Mouse (Mus musculus) embryonic facial prominence, embryonic 10.5 days (tissue): ENCODE measurements at regions not wholly inside any gene's neighbourhood (a gene's known extent, or its start where the extent isn't known, plus 50 kb on each side); places are given as distances from the start of the nearest gene placed in this dataset.
"Not testable (repeated sequence)": the region's sequence is repeated elsewhere in the genome, so short reads cannot be mapped to it uniquely, and the experiment has no call there.

Source experiments
- DNase-seq: peaks from one replicate; pipeline ENCODE4 v3.0.0-alpha.2; 2017; ENCODE audit warnings: low spot score
- H3K27ac ChIP-seq: fragments of 300-500 bp; sonication (generic); replicated peaks from 2 replicates; pipeline ENCODE4 v1.5.1; 2016; ENCODE audit warnings: mild to moderate bottlenecking
- H3K27me3 ChIP-seq: fragments of 300-500 bp; sonication (generic); replicated peaks from 2 replicates; pipeline ENCODE4 v1.6.1; 2016; ENCODE audit warnings: low read depth, mild to moderate bottlenecking; ENCODE audit not compliant: poor library complexity, severe bottlenecking
- H3K36me3 ChIP-seq: fragments of 300-500 bp; sonication (generic); replicated peaks from 2 replicates; pipeline ENCODE4 v1.6.1; 2016; ENCODE audit warnings: mild to moderate bottlenecking, moderate library complexity
- H3K4me1 ChIP-seq: fragments of 300-500 bp; sonication (generic); 2 replicates; pipeline ENCODE4 v1.6.1; 2016
- H3K4me3 ChIP-seq: fragments of 300-500 bp; sonication (generic); 2 replicates; pipeline ENCODE4 v1.5.1; 2016; ENCODE audit warnings: mild to moderate bottlenecking, moderate library complexity
- H3K9me3 ChIP-seq: fragments of 300-500 bp; sonication (generic); 2 replicates; pipeline ENCODE4 v1.6.1; 2016; ENCODE audit warnings: mild to moderate bottlenecking
- WGBS: fragments of 180-500 bp; shearing (Covaris S2); methylation state at CpG from one replicate; pipeline ENCODE4 v1.1.7; 2016; 5-methylcytosine and 5-hydroxymethylcytosine counted together

- no peak for DNase-seq
- no peaks in the 10 kb centered on the region for H3K36me3 ChIP-seq
- H3K27ac ChIP-seq = no peak overlapping the region
- peaks cover 59% of the 10 kb centered on the region for H3K4me1 ChIP-seq
- 42% methylated on average over 4 of the region's 4 CpGs for WGBS
- H3K27me3 ChIP-seq = peaks cover 13% of the 10 kb centered on the region
- no peak overlapping the region for H3K4me3 ChIP-seq
- no peaks in the 10 kb centered on the region for H3K9me3 ChIP-seq
These were observed 133.0 kb downstream of the Katnal1 start for GRCm38 (mm10) chr5:148796072-148796471.

GRCm38 (mm10) chr5:148794465-148794864, 134.7 kb downstream of the Katnal1 start:
- H3K36me3 ChIP-seq = no peaks in the 10 kb centered on the region
- no peaks in the 10 kb centered on the region for H3K9me3 ChIP-seq
- no peak overlapping the region for H3K4me3 ChIP-seq
- no peak overlapping the region for H3K27ac ChIP-seq
- H3K4me1 ChIP-seq = peaks cover 67% of the 10 kb centered on the region
- DNase-seq = peak; percentile 81
- 39% methylated on average over 15 of the region's 15 CpGs for WGBS
- H3K27me3 ChIP-seq = peaks cover 16% of the 10 kb centered on the region

GRCm38 (mm10) chr5:148792736-148793440, 136.2 kb downstream of the Katnal1 start:
- Histone ChIP-seq H3K27me3 (peaks cover 14% of the 10 kb centered on the region), H3K4me3 (0 out of 2 replicates have a peak overlapping the region, but pooled peaks have one; percentile 8), H3K27ac (no peak overlapping the region), H3K36me3 (no peaks in the 10 kb centered on the region), H3K9me3 (no peaks in the 10 kb centered on the region), H3K4me1 (peaks cover 69% of the 10 kb centered on the region)
- peak; percentile 87 for DNase-seq
- whole genome bisulfite sequencing = 13% methylated on average over 14 of the region's 14 CpGs

GRCm38 (mm10) chr5:148791651-148792050, 137.5 kb downstream of the Katnal1 start:
- H3K4me3 ChIP-seq = no peak overlapping the region
- DNase-seq = no peak
- H3K27ac ChIP-seq = no peak overlapping the region
- no peaks in the 10 kb centered on the region for H3K9me3 ChIP-seq
- no peaks in the 10 kb centered on the region for H3K36me3 ChIP-seq
- peaks cover 10% of the 10 kb centered on the region for H3K27me3 ChIP-seq
- H3K4me1 ChIP-seq = peaks cover 65% of the 10 kb centered on the region
- 79% methylated on average over 6 of the region's 6 CpGs for WGBS

- not testable (repeated sequence) for H3K4me3 ChIP-seq, H3K27ac ChIP-seq, H3K36me3 ChIP-seq, H3K27me3 ChIP-seq, H3K9me3 ChIP-seq, DNase-seq
- WGBS = 82% methylated on average over 6 of the region's 6 CpGs
- peaks cover 54% of the 10 kb centered on the region for H3K4me1 ChIP-seq
These were observed 138.8 kb downstream of the Katnal1 start for GRCm38 (mm10) chr5:148790343-148790742.

- no peaks in the 10 kb centered on the region for H3K9me3 ChIP-seq
- peaks cover 10% of the 10 kb centered on the region for H3K27me3 ChIP-seq
- peaks cover 54% of the 10 kb centered on the region for H3K4me1 ChIP-seq
- H3K27ac ChIP-seq = peak overlapping the region; percentile 27; the same call in 1 of the 2 replicates
- no peak for DNase-seq
- WGBS = 76% methylated on average over 5 of the region's 5 CpGs
- H3K4me3 ChIP-seq = no peak overlapping the region
- H3K36me3 ChIP-seq = no peaks in the 10 kb centered on the region
These were observed 139.3 kb downstream of the Katnal1 start for GRCm38 (mm10) chr5:148789823-148790222.

GRCm38 (mm10) chr5:148789147-148789566, 140.0 kb downstream of the Katnal1 start:
- peak overlapping the region; percentile 27 for H3K27ac ChIP-seq
- no peak overlapping the region for H3K4me3 ChIP-seq
- no peaks in the 10 kb centered on the region for H3K36me3 ChIP-seq
- H3K27me3 ChIP-seq = peaks cover 10% of the 10 kb centered on the region
- H3K9me3 ChIP-seq = no peaks in the 10 kb centered on the region
- WGBS = 32% methylated on average over 6 of the region's 6 CpGs
- peaks cover 49% of the 10 kb centered on the region for H3K4me1 ChIP-seq
- DNase-seq = peak; percentile 74

DNA sequence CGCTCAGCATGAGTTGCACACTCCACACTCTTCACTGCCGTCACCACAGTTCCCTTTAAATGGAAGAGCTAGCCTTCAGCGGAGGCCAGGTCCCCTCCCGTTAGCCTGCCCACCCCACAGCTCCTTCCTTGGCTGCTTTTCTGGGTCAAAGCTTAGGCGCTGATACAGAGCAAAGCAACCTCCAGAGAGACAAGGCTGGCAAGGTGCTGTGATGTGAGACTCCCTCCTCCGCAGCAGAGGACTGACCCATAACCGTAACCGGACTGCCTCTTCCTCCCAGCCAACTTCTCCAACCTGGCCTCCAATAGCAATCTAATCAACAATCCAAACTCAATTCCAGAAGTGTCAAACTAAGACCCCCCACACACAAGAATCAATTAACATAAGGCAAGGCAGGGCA, 140.4 kb downstream of the Katnal1 start:
- no peak overlapping the region for H3K4me3 ChIP-seq
- no peaks in the 10 kb centered on the region for H3K9me3 ChIP-seq
- no peak for DNase-seq
- WGBS = 82% methylated on average over 8 of the region's 8 CpGs
- H3K36me3 ChIP-seq = no peaks in the 10 kb centered on the region
- H3K27ac ChIP-seq = peak overlapping the region; percentile 27
- peaks cover 46% of the 10 kb centered on the region for H3K4me1 ChIP-seq
- H3K27me3 ChIP-seq = peaks cover 10% of the 10 kb centered on the region

- peak; percentile 66 for DNase-seq
- no peak overlapping the region for H3K4me3 ChIP-seq
- peak overlapping the region; percentile 48; the same call in 1 of the 2 replicates for H3K27ac ChIP-seq
- H3K9me3 ChIP-seq = no peaks in the 10 kb centered on the region
- no peaks in the 10 kb centered on the region for H3K36me3 ChIP-seq
- H3K4me1 ChIP-seq = peaks cover 38% of the 10 kb centered on the region
- H3K27me3 ChIP-seq = peaks cover 10% of the 10 kb centered on the region
- 39% methylated on average over 8 of the region's 8 CpGs for WGBS
These were observed 141.8 kb downstream of the Katnal1 start for GRCm38 (mm10) chr5:148787270-148787669.

DNA sequence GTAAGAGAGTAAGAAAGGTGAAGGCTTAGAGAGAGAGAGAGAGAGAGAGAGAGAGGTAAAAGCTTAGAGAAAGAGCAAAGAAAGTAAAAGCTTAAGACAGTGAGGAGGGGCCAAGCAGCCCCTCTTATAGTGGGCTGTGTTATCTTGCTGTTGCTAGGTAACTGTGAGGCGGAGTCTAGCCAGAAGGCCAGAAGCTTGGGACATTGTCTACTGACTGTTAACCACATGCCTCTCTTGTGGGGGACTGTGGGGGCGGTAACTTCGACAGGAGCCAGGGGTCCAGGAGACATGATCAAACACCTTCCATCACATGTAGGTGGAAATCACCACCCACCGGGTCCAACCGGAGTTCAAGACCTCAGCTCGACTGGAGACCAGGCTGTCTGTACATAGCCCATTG, 148.0 kb downstream of the Katnal1 start:
- H3K4me1 ChIP-seq = peaks cover 10% of the 10 kb centered on the region
- not testable (repeated sequence) for H3K27me3 ChIP-seq, H3K36me3 ChIP-seq, H3K4me3 ChIP-seq, H3K9me3 ChIP-seq
- peak overlapping the region; percentile 65 for H3K27ac ChIP-seq
- DNase-seq = peak; percentile 34
- WGBS = 71% methylated on average over 6 of the region's 6 CpGs

GRCm38 (mm10) chr5:148776796-148777659, 152.1 kb downstream of the Katnal1 start:
- Histone ChIP-seq H3K36me3 (no peaks in the 10 kb centered on the region), H3K27me3 (no peaks in the 10 kb centered on the region), H3K9me3 (no peaks in the 10 kb centered on the region), H3K4me1 (peaks cover 14% of the 10 kb centered on the region), H3K27ac (no peak overlapping the region), H3K4me3 (no peak overlapping the region)
- 89% methylated on average over 20 of the region's 20 CpGs for WGBS
- no peak for DNase-seq

DNA sequence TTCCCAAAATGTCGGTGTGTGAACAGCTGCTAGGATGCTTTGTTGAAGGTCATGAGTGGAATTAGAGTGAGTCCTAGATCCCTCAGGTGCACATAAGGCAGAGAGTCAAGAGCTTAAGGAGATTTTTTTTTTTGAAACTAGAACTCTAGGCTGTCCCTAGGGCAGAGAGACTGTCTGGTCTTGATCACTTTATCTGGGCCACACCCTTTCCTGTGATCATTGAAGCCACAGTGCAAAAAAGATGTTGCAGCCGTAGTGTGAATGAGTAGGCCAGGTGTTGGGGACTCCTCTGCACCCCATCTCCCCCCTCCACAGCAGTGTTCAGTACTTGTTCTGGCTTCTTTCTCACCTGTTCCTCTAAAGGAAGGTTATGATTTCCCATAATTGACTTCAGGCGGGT, 153.9 kb downstream of the Katnal1 start:
- H3K4me1 ChIP-seq = peaks cover 10% of the 10 kb centered on the region
- H3K4me3 ChIP-seq = no peak overlapping the region
- WGBS = 85% methylated on average over 3 of the region's 3 CpGs
- no peak for DNase-seq
- H3K27me3 ChIP-seq = no peaks in the 10 kb centered on the region
- no peaks in the 10 kb centered on the region for H3K36me3 ChIP-seq
- no peaks in the 10 kb centered on the region for H3K9me3 ChIP-seq
- no peak overlapping the region for H3K27ac ChIP-seq

DNA sequence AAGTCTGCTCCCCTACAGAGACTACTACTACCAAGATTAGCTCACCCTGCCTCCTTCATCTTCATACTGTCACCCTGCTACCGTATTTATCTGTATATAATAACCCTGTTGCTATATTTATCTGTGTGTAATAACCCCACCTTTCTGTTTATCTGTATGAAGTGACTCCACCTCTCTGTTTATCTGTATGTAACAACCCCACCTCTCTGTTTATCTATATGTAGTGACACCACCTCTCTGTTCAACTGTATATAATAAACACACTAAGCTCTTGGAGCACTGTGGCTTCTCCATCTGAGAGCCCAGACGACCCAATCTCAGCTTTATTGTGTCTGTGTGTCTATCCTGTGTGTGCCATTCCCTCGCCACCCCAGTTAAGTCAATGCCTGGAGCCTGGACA, 154.7 kb downstream of the Katnal1 start:
- Histone ChIP-seq H3K27ac (no peak overlapping the region), H3K4me3 (no peak overlapping the region), H3K27me3 (no peaks in the 10 kb centered on the region), H3K4me1 (peaks cover 10% of the 10 kb centered on the region), H3K36me3 (no peaks in the 10 kb centered on the region), H3K9me3 (no peaks in the 10 kb centered on the region)
- DNase-seq = no peak
- 72% methylated on average over 3 of the region's 3 CpGs for WGBS
